Mouse (Mus musculus): ENCODE results near the gene Thbs2. TPM values are rescaled to one million over a fixed set of nuclear protein-coding genes. Genes with fewer than 3 reads are reported as not detected.

Gene Thbs2
- polyA plus RNA-seq, 1 experiment from 2014 or later: 3.1 TPM

GRCm38 (mm10) chr17:14693048-14693993, 714 bp downstream of the Thbs2 start:
- Histone ChIP-seq H3K36me3 (ENCODE audit: control insufficient read depth, insufficient read depth, low read length) (no peaks in the 10 kb centered on the region), H3K4me3 (ENCODE audit: low read depth, low read length) (0 out of 2 replicates have a peak overlapping the region, but pooled peaks have one; percentile 14), H3K4me1 (ENCODE audit: control insufficient read depth, insufficient read depth, low read length) (no peaks in the 10 kb centered on the region; the same call in 1 of the 2 replicates), H3K4me2 (ENCODE audit: low read depth) (peak overlapping the region; percentile 42), H3K27me3 (ENCODE audit: control insufficient read depth, insufficient read depth, low read length) (no peaks in the 10 kb centered on the region), H3K9me3 (ENCODE audit: control insufficient read depth, low read length) (no peaks in the 10 kb centered on the region), H3K9ac (ENCODE audit: low read length) (no peak overlapping the region), H3K27ac (ENCODE audit: low read depth, low read length) (no peak overlapping the region)
- peak; percentile 57; the same call in 1 of the 2 replicates for ATAC-seq (ENCODE audit: insufficient read depth, low FRiP score, low TSS enrichment)
- WGBS: 5% methylated on average over 9 of the region's 9 CpGs
- DNase-seq (ENCODE audit: low spot score): peak; percentile 23

- Histone ChIP-seq H3K27me3 (ENCODE audit: control insufficient read depth, insufficient read depth, low read length) (no peaks in the 10 kb centered on the region), H3K9ac (ENCODE audit: low read length) (no peak overlapping the region), H3K4me3 (ENCODE audit: low read depth, low read length) (no peak overlapping the region), H3K4me1 (ENCODE audit: control insufficient read depth, insufficient read depth, low read length) (no peaks in the 10 kb centered on the region; the same call in 1 of the 2 replicates), H3K36me3 (ENCODE audit: control insufficient read depth, insufficient read depth, low read length) (no peaks in the 10 kb centered on the region), H3K27ac (ENCODE audit: low read depth, low read length) (no peak overlapping the region), H3K4me2 (ENCODE audit: low read depth) (no peak overlapping the region), H3K9me3 (ENCODE audit: control insufficient read depth, low read length) (no peaks in the 10 kb centered on the region)
- DNase-seq (ENCODE audit: low spot score) (no peak), ATAC-seq (ENCODE audit: insufficient read depth, low FRiP score, low TSS enrichment) (no peak)
- WGBS: 71% methylated on average over 6 of the region's 6 CpGs
Measured at GRCm38 (mm10) chr17:14691901-14692300, 2.1 kb downstream of the Thbs2 start.

GRCm38 (mm10) chr17:14691197-14691596, 2.8 kb downstream of the Thbs2 start:
- no peak for DNase-seq (ENCODE audit: low spot score)
- H3K27me3 ChIP-seq (ENCODE audit: control insufficient read depth, insufficient read depth, low read length): no peaks in the 10 kb centered on the region
- no peak overlapping the region for H3K4me2 ChIP-seq (ENCODE audit: low read depth)
- ATAC-seq (ENCODE audit: insufficient read depth, low FRiP score, low TSS enrichment): no peak
- H3K9me3 ChIP-seq (ENCODE audit: control insufficient read depth, low read length): no peaks in the 10 kb centered on the region
- H3K4me1 ChIP-seq (ENCODE audit: control insufficient read depth, insufficient read depth, low read length): no peaks in the 10 kb centered on the region; the same call in 1 of the 2 replicates
- no peak overlapping the region for H3K27ac ChIP-seq (ENCODE audit: low read depth, low read length)
- no peak overlapping the region for H3K4me3 ChIP-seq (ENCODE audit: low read depth, low read length)
- 76% methylated on average over 4 of the region's 4 CpGs for WGBS
- H3K9ac ChIP-seq (ENCODE audit: low read length): no peak overlapping the region
- H3K36me3 ChIP-seq (ENCODE audit: control insufficient read depth, insufficient read depth, low read length): no peaks in the 10 kb centered on the region

GRCm38 (mm10) chr17:14682836-14683235, 11.2 kb downstream of the Thbs2 start:
- no peak overlapping the region for H3K9ac ChIP-seq (ENCODE audit: low read length)
- DNase-seq (ENCODE audit: low spot score) (no peak), ATAC-seq (ENCODE audit: insufficient read depth, low FRiP score, low TSS enrichment) (no peak)
- no peaks in the 10 kb centered on the region for H3K27me3 ChIP-seq (ENCODE audit: control insufficient read depth, insufficient read depth, low read length)
- no peak overlapping the region for H3K27ac ChIP-seq (ENCODE audit: low read depth, low read length)
- no peak overlapping the region for H3K4me2 ChIP-seq (ENCODE audit: low read depth)
- no peak overlapping the region for H3K4me3 ChIP-seq (ENCODE audit: low read depth, low read length)
- WGBS: 85% methylated on average over 7 of the region's 7 CpGs
- H3K36me3 ChIP-seq (ENCODE audit: control insufficient read depth, insufficient read depth, low read length): no peaks in the 10 kb centered on the region
- no peaks in the 10 kb centered on the region for H3K4me1 ChIP-seq (ENCODE audit: control insufficient read depth, insufficient read depth, low read length)
- H3K9me3 ChIP-seq (ENCODE audit: control insufficient read depth, low read length): no peaks in the 10 kb centered on the region

- no peak for ATAC-seq (ENCODE audit: insufficient read depth, low FRiP score, low TSS enrichment)
- no peaks in the 10 kb centered on the region for H3K36me3 ChIP-seq (ENCODE audit: control insufficient read depth, insufficient read depth, low read length)
- no peaks in the 10 kb centered on the region for H3K4me1 ChIP-seq (ENCODE audit: control insufficient read depth, insufficient read depth, low read length)
- no peak overlapping the region for H3K27ac ChIP-seq (ENCODE audit: low read depth, low read length)
- no peak for DNase-seq (ENCODE audit: low spot score)
- H3K4me3 ChIP-seq (ENCODE audit: low read depth, low read length): no peak overlapping the region
- no peak overlapping the region for H3K4me2 ChIP-seq (ENCODE audit: low read depth)
- H3K9ac ChIP-seq (ENCODE audit: low read length): no peak overlapping the region
- no peaks in the 10 kb centered on the region for H3K27me3 ChIP-seq (ENCODE audit: control insufficient read depth, insufficient read depth, low read length)
- WGBS: 91% methylated on average over 12 of the region's 12 CpGs
- no peaks in the 10 kb centered on the region for H3K9me3 ChIP-seq (ENCODE audit: control insufficient read depth, low read length)
Measured at GRCm38 (mm10) chr17:14681047-14681446, 13.0 kb downstream of the Thbs2 start.

- no peak overlapping the region for H3K9ac ChIP-seq (ENCODE audit: low read length)
- no peaks in the 10 kb centered on the region for H3K4me1 ChIP-seq (ENCODE audit: control insufficient read depth, insufficient read depth, low read length)
- no peaks in the 10 kb centered on the region for H3K9me3 ChIP-seq (ENCODE audit: control insufficient read depth, low read length)
- DNase-seq (ENCODE audit: low spot score) (no peak), ATAC-seq (ENCODE audit: insufficient read depth, low FRiP score, low TSS enrichment) (no peak)
- H3K27me3 ChIP-seq (ENCODE audit: control insufficient read depth, insufficient read depth, low read length): no peaks in the 10 kb centered on the region
- H3K36me3 ChIP-seq (ENCODE audit: control insufficient read depth, insufficient read depth, low read length): no peaks in the 10 kb centered on the region
- H3K4me2 ChIP-seq (ENCODE audit: low read depth): no peak overlapping the region
- WGBS: 84% methylated on average over 8 of the region's 8 CpGs
- no peak overlapping the region for H3K27ac ChIP-seq (ENCODE audit: low read depth, low read length)
- H3K4me3 ChIP-seq (ENCODE audit: low read depth, low read length): no peak overlapping the region
Measured at GRCm38 (mm10) chr17:14677198-14677597, 16.8 kb downstream of the Thbs2 start.

GRCm38 (mm10) chr17:14675517-14675916, 18.5 kb downstream of the Thbs2 start:
- Histone ChIP-seq H3K4me2 (ENCODE audit: low read depth) (no peak overlapping the region), H3K27ac (ENCODE audit: low read depth, low read length) (no peak overlapping the region), H3K4me1 (ENCODE audit: control insufficient read depth, insufficient read depth, low read length) (no peaks in the 10 kb centered on the region), H3K9me3 (ENCODE audit: control insufficient read depth, low read length) (no peaks in the 10 kb centered on the region), H3K27me3 (ENCODE audit: control insufficient read depth, insufficient read depth, low read length) (no peaks in the 10 kb centered on the region), H3K36me3 (ENCODE audit: control insufficient read depth, insufficient read depth, low read length) (no peaks in the 10 kb centered on the region), H3K9ac (ENCODE audit: low read length) (no peak overlapping the region), H3K4me3 (ENCODE audit: low read depth, low read length) (no peak overlapping the region)
- 93% methylated on average over 2 of the region's 2 CpGs for WGBS
- DNase-seq (ENCODE audit: low spot score): no peak
- ATAC-seq (ENCODE audit: insufficient read depth, low FRiP score, low TSS enrichment): no peak

GRCm38 (mm10) chr17:14672402-14672801, 21.6 kb downstream of the Thbs2 start:
- ATAC-seq (ENCODE audit: insufficient read depth, low FRiP score, low TSS enrichment): no peak
- H3K9me3 ChIP-seq (ENCODE audit: control insufficient read depth, low read length): no peaks in the 10 kb centered on the region
- no peak overlapping the region for H3K4me2 ChIP-seq (ENCODE audit: low read depth)
- WGBS: 52% methylated on average over 5 of the region's 5 CpGs
- H3K9ac ChIP-seq (ENCODE audit: low read length): no peak overlapping the region
- no peaks in the 10 kb centered on the region for H3K4me1 ChIP-seq (ENCODE audit: control insufficient read depth, insufficient read depth, low read length)
- no peak overlapping the region for H3K4me3 ChIP-seq (ENCODE audit: low read depth, low read length)
- H3K27me3 ChIP-seq (ENCODE audit: control insufficient read depth, insufficient read depth, low read length): no peaks in the 10 kb centered on the region
- H3K27ac ChIP-seq (ENCODE audit: low read depth, low read length): no peak overlapping the region
- no peak for DNase-seq (ENCODE audit: low spot score)
- H3K36me3 ChIP-seq (ENCODE audit: control insufficient read depth, insufficient read depth, low read length): no peaks in the 10 kb centered on the region

- no peak for ATAC-seq (ENCODE audit: insufficient read depth, low FRiP score, low TSS enrichment)
- DNase-seq (ENCODE audit: low spot score): no peak
- Histone ChIP-seq H3K27ac (ENCODE audit: low read depth, low read length) (no peak overlapping the region), H3K9ac (ENCODE audit: low read length) (no peak overlapping the region), H3K4me3 (ENCODE audit: low read depth, low read length) (no peak overlapping the region), H3K27me3 (ENCODE audit: control insufficient read depth, insufficient read depth, low read length) (no peaks in the 10 kb centered on the region), H3K4me1 (ENCODE audit: control insufficient read depth, insufficient read depth, low read length) (no peaks in the 10 kb centered on the region), H3K36me3 (ENCODE audit: control insufficient read depth, insufficient read depth, low read length) (no peaks in the 10 kb centered on the region), H3K9me3 (ENCODE audit: control insufficient read depth, low read length) (no peaks in the 10 kb centered on the region), H3K4me2 (ENCODE audit: low read depth) (no peak overlapping the region)
- WGBS: 66% methylated on average over 4 of the region's 4 CpGs
Measured at GRCm38 (mm10) chr17:14667225-14667624, 26.8 kb downstream of the Thbs2 start.

Measured in neural tube, embryonic 11.5 days (tissue).